Mouse (Mus musculus) forebrain, embryonic 10.5 days (tissue): ENCODE results near the gene Sap18. TPM values are rescaled to one million over a fixed set of nuclear protein-coding genes. Genes with fewer than 3 reads are reported as not detected.

Experiments
- DNase-seq: peaks from one replicate; pipeline ENCODE4 v3.0.0-alpha.2; 2017; ENCODE audit warnings: low spot score; ENCODE audit errors: extremely low spot score
- H3K27ac ChIP-seq: fragments of 300-500 bp; sonication (generic); 2 replicates; pipeline ENCODE4 v1.5.1; 2016; ENCODE audit warnings: mild to moderate bottlenecking
- H3K27me3 ChIP-seq: fragments of 300-500 bp; sonication (generic); 2 replicates; pipeline ENCODE4 v1.6.1; 2016; ENCODE audit warnings: mild to moderate bottlenecking; ENCODE audit not compliant: poor library complexity, severe bottlenecking
- H3K36me3 ChIP-seq: fragments of 300-500 bp; sonication (generic); replicated peaks from 2 replicates; pipeline ENCODE4 v1.6.1; 2016; ENCODE audit warnings: mild to moderate bottlenecking, moderate library complexity
- H3K4me1 ChIP-seq: fragments of 300-500 bp; sonication (generic); 2 replicates; pipeline ENCODE4 v1.6.1; 2016
- H3K4me3 ChIP-seq: fragments of 300-500 bp; sonication (generic); 2 replicates; pipeline ENCODE4 v1.5.1; 2016; ENCODE audit warnings: mild to moderate bottlenecking, moderate library complexity
- H3K9me3 ChIP-seq: fragments of 300-500 bp; sonication (generic); 2 replicates; pipeline ENCODE4 v1.6.1; 2016; ENCODE audit warnings: mild to moderate bottlenecking, moderate library complexity
- WGBS: fragments of 180-500 bp; shearing (Covaris S2); methylation state at CpG from one replicate; pipeline ENCODE4 v1.1.7; 2016; 5-methylcytosine and 5-hydroxymethylcytosine counted together
- polyA plus RNA-seq: library from polyadenylated mRNA; unstranded; fragments of >200 nt; fragmentation: Nextera tagmentation; extraction: Ambion mirVana; gene quantifications from 2 replicates; pipeline ENCODE4 v1.2.1, GENCODE M21; 2016

The Sap18 gene
- polyA plus RNA-seq, 1 experiment from 2014 or later, result 31.1 TPM

GRCm38 (mm10) chr14:57789759-57790158, 8.2 kb upstream of the Sap18 start:
- no peak for DNase-seq
- Histone ChIP-seq H3K4me3 (no peak overlapping the region), H3K36me3 (no peaks in the 10 kb centered on the region), H3K27ac (no peak overlapping the region), H3K27me3 (no peaks in the 10 kb centered on the region), H3K9me3 (no peaks in the 10 kb centered on the region), H3K4me1 (no peaks in the 10 kb centered on the region)
- 92% methylated on average over 9 of the region's 9 CpGs for WGBS

- no peak for DNase-seq
- Histone ChIP-seq H3K36me3 (no peaks in the 10 kb centered on the region), H3K9me3 (no peaks in the 10 kb centered on the region), H3K27ac (no peak overlapping the region), H3K4me3 (no peak overlapping the region), H3K27me3 (no peaks in the 10 kb centered on the region), H3K4me1 (no peaks in the 10 kb centered on the region)
- 89% methylated on average over 4 of the region's 4 CpGs for WGBS
These were observed 6.8 kb upstream of the Sap18 start for GRCm38 (mm10) chr14:57791171-57791570.

GRCm38 (mm10) chr14:57797551-57797950, 429 bp upstream of the Sap18 start:
- 12% methylated on average over 7 of the region's 7 CpGs for WGBS
- Histone ChIP-seq H3K27me3 (no peaks in the 10 kb centered on the region), H3K27ac (peak overlapping the region; percentile 92), H3K4me3 (peak overlapping the region; percentile 79), H3K4me1 (peaks cover 20% of the 10 kb centered on the region), H3K9me3 (no peaks in the 10 kb centered on the region), H3K36me3 (peaks cover 25% of the 10 kb centered on the region)
- DNase-seq, result no peak

GRCm38 (mm10) chr14:57803731-57804130, 5.8 kb downstream of the Sap18 start:
- H3K27ac ChIP-seq, result no peak overlapping the region
- peaks cover 20% of the 10 kb centered on the region for H3K4me1 ChIP-seq
- H3K36me3 ChIP-seq, result peaks cover 86% of the 10 kb centered on the region
- DNase-seq, result no peak
- H3K4me3 ChIP-seq, result no peak overlapping the region
- 85% methylated on average over 4 of the region's 4 CpGs for WGBS
- H3K27me3 ChIP-seq, result no peaks in the 10 kb centered on the region
- no peaks in the 10 kb centered on the region for H3K9me3 ChIP-seq

GRCm38 (mm10) chr14:57808558-57808957, 10.6 kb downstream of the Sap18 start:
- peaks cover 100% of the 10 kb centered on the region for H3K36me3 ChIP-seq
- 81% methylated on average over 5 of the region's 5 CpGs for WGBS
- DNase-seq, result no peak

GRCm38 (mm10) chr14:57810886-57811285, 12.9 kb downstream of the Sap18 start:
- 98% methylated on average over 2 of the region's 2 CpGs for WGBS
- peaks cover 99% of the 10 kb centered on the region for H3K36me3 ChIP-seq

More at GRCm38 (mm10) chr14:57808558-57808957, 10.6 kb downstream of the Sap18 start:
- H3K4me1 ChIP-seq, result no peaks in the 10 kb centered on the region
- H3K27ac ChIP-seq, result no peak overlapping the region
- no peak overlapping the region for H3K4me3 ChIP-seq
- no peaks in the 10 kb centered on the region for H3K27me3 ChIP-seq
- H3K9me3 ChIP-seq, result no peaks in the 10 kb centered on the region

GRCm38 (mm10) chr14:57811844-57812243, 13.9 kb downstream of the Sap18 start:
- no peak for DNase-seq
- Histone ChIP-seq H3K27me3 (no peaks in the 10 kb centered on the region), H3K9me3 (no peaks in the 10 kb centered on the region), H3K36me3 (peaks cover 99% of the 10 kb centered on the region), H3K27ac (no peak overlapping the region), H3K4me3 (no peak overlapping the region), H3K4me1 (no peaks in the 10 kb centered on the region)
- 96% methylated on average over 5 of the region's 5 CpGs for WGBS

More at GRCm38 (mm10) chr14:57810886-57811285, 12.9 kb downstream of the Sap18 start:
- Histone ChIP-seq H3K9me3 (no peaks in the 10 kb centered on the region), H3K27me3 (no peaks in the 10 kb centered on the region), H3K4me1 (no peaks in the 10 kb centered on the region), H3K27ac (no peak overlapping the region), H3K4me3 (no peak overlapping the region)
- DNase-seq, result no peak

GRCm38 (mm10) chr14:57820839-57821238, 22.9 kb downstream of the Sap18 start:
- H3K4me1 ChIP-seq, result peaks cover 26% of the 10 kb centered on the region
- no peak for DNase-seq
- 94% methylated on average over 4 of the region's 4 CpGs for WGBS
- H3K9me3 ChIP-seq, result no peaks in the 10 kb centered on the region
- peaks cover 82% of the 10 kb centered on the region for H3K36me3 ChIP-seq
- no peak overlapping the region for H3K27ac ChIP-seq
- H3K27me3 ChIP-seq, result no peaks in the 10 kb centered on the region
- no peak overlapping the region for H3K4me3 ChIP-seq

- peaks cover 41% of the 10 kb centered on the region for H3K4me1 ChIP-seq
- H3K9me3 ChIP-seq, result no peaks in the 10 kb centered on the region
- WGBS, result under 1% methylated on average over 96 of the region's 96 CpGs
- no peaks in the 10 kb centered on the region for H3K27me3 ChIP-seq
- peaks cover 32% of the 10 kb centered on the region for H3K36me3 ChIP-seq
- DNase-seq, result peak; percentile 95
- H3K4me3 ChIP-seq, result peak within 1 kb of the TSS; percentile 88
- peak within 1 kb of the TSS; percentile 98 for H3K27ac ChIP-seq
These were observed 28.1 kb downstream of the Sap18 start, which contains the start of the genes Ska3 and Mrpl57 for GRCm38 (mm10) chr14:57825788-57826751. Ska3 (minus strand) TSS chr14:57826185. Mrpl57 (plus strand) TSS chr14:57826234.

- Histone ChIP-seq H3K36me3 (peaks cover 25% of the 10 kb centered on the region), H3K4me3 (peak overlapping the region; percentile 88), H3K9me3 (no peaks in the 10 kb centered on the region), H3K27me3 (no peaks in the 10 kb centered on the region), H3K4me1 (peaks cover 41% of the 10 kb centered on the region), H3K27ac (peak overlapping the region; percentile 98)
- WGBS, result 78% methylated on average over 1 of the region's 1 CpGs
- no peak for DNase-seq
These were observed 29.3 kb downstream of the Sap18 start for GRCm38 (mm10) chr14:57827284-57827683.

GRCm38 (mm10) chr14:57833526-57833925, 35.5 kb downstream of the Sap18 start:
- Histone ChIP-seq H3K27ac (no peak overlapping the region), H3K4me1 (no peaks in the 10 kb centered on the region), H3K27me3 (no peaks in the 10 kb centered on the region), H3K9me3 (no peaks in the 10 kb centered on the region), H3K4me3 (no peak overlapping the region), H3K36me3 (peaks cover 54% of the 10 kb centered on the region)
- DNase-seq, result no peak
- 97% methylated on average over 2 of the region's 2 CpGs for WGBS

- no peak overlapping the region for H3K27ac ChIP-seq
- peaks cover 65% of the 10 kb centered on the region for H3K36me3 ChIP-seq
- DNase-seq, result no peak
- no peaks in the 10 kb centered on the region for H3K9me3 ChIP-seq
- no peak overlapping the region for H3K4me3 ChIP-seq
- WGBS, result 93% methylated on average over 10 of the region's 10 CpGs
- H3K4me1 ChIP-seq, result no peaks in the 10 kb centered on the region
- H3K27me3 ChIP-seq, result no peaks in the 10 kb centered on the region
These were observed 37.2 kb downstream of the Sap18 start for GRCm38 (mm10) chr14:57835157-57835556.

GRCm38 (mm10) chr14:57844535-57844934, 46.6 kb downstream of the Sap18 start:
- Histone ChIP-seq H3K4me3 (no peak overlapping the region), H3K4me1 (no peaks in the 10 kb centered on the region), H3K36me3 (peaks cover 71% of the 10 kb centered on the region), H3K9me3 (no peaks in the 10 kb centered on the region), H3K27me3 (no peaks in the 10 kb centered on the region), H3K27ac (no peak overlapping the region)
- 91% methylated on average over 3 of the region's 3 CpGs for WGBS
- DNase-seq, result no peak
